Mouse (Mus musculus) C2C12 (cell line): ENCODE results near the gene Kifc3.

Experiments
- CTCF ChIP-seq: IDR thresholded peaks from one replicate; pipeline ENCODE4 v1.5.1; 2011; ENCODE audit not compliant: control insufficient read depth, insufficient read depth, insufficient read length
- MAX ChIP-seq: IDR thresholded peaks from one replicate; pipeline ENCODE4 v1.6.1; 2011; ENCODE audit warnings: mild to moderate bottlenecking, control low read depth
- MYOD1 ChIP-seq: IDR thresholded peaks from one replicate; pipeline ENCODE4 v1.6.1; 2011; ENCODE audit warnings: low read depth; ENCODE audit not compliant: control insufficient read depth, insufficient read length
- MYOG ChIP-seq: IDR thresholded peaks from one replicate; pipeline ENCODE4 v1.6.1; 2011; ENCODE audit not compliant: control insufficient read depth, insufficient read length; ENCODE audit errors: extremely low read depth

GRCm38 (mm10) chr8:95078055-95078454 lies 124.6 kb downstream of the Kifc3 start:
- no peak for TF ChIP-seq MYOG
- no peak for TF ChIP-seq CTCF
- no peak for TF ChIP-seq MAX
- no peak for TF ChIP-seq MYOD1
